In genomic region chr7:113772135-113772534, GRCm38 (mm10) we compare ENCODE assay signal across 14 mouse cellular contexts. TPM values are rescaled to one million over a fixed set of nuclear protein-coding genes. Genes with fewer than 3 reads are reported as not detected.
DNase-seq lines count a peak whose midpoint lies in the region; ATAC-seq and TF ChIP-seq lines count a peak whose summit lies in the region.
"Had no signal": no experiment of that assay in that cellular context is flagged by ENCODE, and none has a peak within 500 bp of the region (broad histone marks: within the 10 kb centered on the region; RNA-seq: fewer than 3 reads in every experiment).

No protein-coding gene starts in this region.

- peak; percentile 8 for DNase-seq in CD4-positive, CD25-positive, alpha-beta regulatory T cell, adult 2 months (ENCODE audit: low read depth, low spot score)
- DNase-seq in kidney, adult 2 months, result no peak
- DNase-seq in kidney, adult 8-10 months, result no peak
- no peak for DNase-seq in midbrain, postnatal 0 days (ENCODE audit: low spot score)
- no peak for DNase-seq in midbrain, embryonic 14.5 days
- DNase-seq in R1 (ENCODE audit: low read depth, low spot score), result peak; percentile 86
- no peak for DNase-seq in spleen, adult 18-20 months
- DNase-seq: adrenal gland, postnatal 25 days; cerebellum, adult 18-20 months had no signal

- no peaks in the 10 kb centered on the region for H3K27me3 ChIP-seq in kidney, adult 2 months (replicated peaks; ENCODE audit: control insufficient read depth, insufficient read depth, low read length)
- peaks cover 7% of the 10 kb centered on the region; the same call in 1 of the 2 replicates for H3K27me3 ChIP-seq in midbrain, postnatal 0 days (ENCODE audit: insufficient read depth, low read length)
- H3K27me3 ChIP-seq in midbrain, embryonic 14.5 days (ENCODE audit: control insufficient read depth, insufficient read depth, low read length), result peaks cover 15% of the 10 kb centered on the region
- H3K27me3 ChIP-seq: heart, embryonic 12.5 days had no signal

- 91% methylated on average over 2 of the region's 2 CpGs for whole genome bisulfite sequencing in kidney, adult 2 months
- 84% methylated on average over 2 of the region's 2 CpGs for WGBS in midbrain, postnatal 0 days
- WGBS in midbrain, embryonic 14.5 days, result 83% methylated on average over 2 of the region's 2 CpGs

- H3K27ac ChIP-seq in kidney, adult 2 months (ENCODE audit: insufficient read depth, low read depth, low read length), result no peak overlapping the region
- no peak overlapping the region for H3K27ac ChIP-seq in midbrain, postnatal 0 days (ENCODE audit: low read depth, low read length)
- H3K27ac ChIP-seq in midbrain, embryonic 14.5 days (replicated peaks; ENCODE audit: low read depth, low read length), result no peak overlapping the region
- H3K27ac ChIP-seq: hindbrain, embryonic 15.5 days; liver, embryonic 15.5 days had no signal

- no peak overlapping the region for H3K9ac ChIP-seq in midbrain, postnatal 0 days (replicated peaks; ENCODE audit: low read length, poor library complexity, severe bottlenecking)
- no peak overlapping the region for H3K9ac ChIP-seq in midbrain, embryonic 14.5 days (replicated peaks; ENCODE audit: low read length)
- H3K9ac ChIP-seq: heart, embryonic 12.5 days; hindbrain, embryonic 15.5 days; liver, embryonic 15.5 days had no signal

- no peak for TF ChIP-seq POLR2A in kidney, adult 2 months (IDR thresholded peaks at IDR 0.05; ENCODE audit: low read depth, low read length)

- ATAC-seq in CD4-positive, CD25-positive, alpha-beta regulatory T cell, adult 4 months, result no peak
- no peak for ATAC-seq in midbrain, postnatal 0 days (ENCODE audit: low FRiP score)
- ATAC-seq in midbrain, embryonic 14.5 days (ENCODE audit: low FRiP score, low TSS enrichment), result no peak

- TF ChIP-seq CTCF in kidney, adult 2 months (conservative IDR thresholded peaks at IDR 0.05; ENCODE audit: insufficient read depth, insufficient read length, low read depth, low read length), result 0 out of 2 replicates have a peak, but pooled peaks have one; percentile 6
- peak; percentile 47; the same call in 1 of the 2 replicates for TF ChIP-seq CTCF in midbrain, postnatal 0 days (IDR thresholded peaks at IDR 0.05)

- no peaks in the 10 kb centered on the region; the same call in 1 of the 2 replicates for H3K4me1 ChIP-seq in kidney, adult 2 months (ENCODE audit: control insufficient read depth, insufficient read depth, low read length)
- no peaks in the 10 kb centered on the region for H3K4me1 ChIP-seq in midbrain, postnatal 0 days (ENCODE audit: insufficient read depth, low read length)
- H3K4me1 ChIP-seq in midbrain, embryonic 14.5 days (ENCODE audit: control insufficient read depth, insufficient read depth, low read length), result peaks cover 11% of the 10 kb centered on the region
- H3K4me1 ChIP-seq: liver, embryonic 15.5 days had no signal

- H3K4me2 ChIP-seq in midbrain, postnatal 0 days (ENCODE audit: low read depth, low read length, poor library complexity, severe bottlenecking), result no peak overlapping the region
- H3K4me2 ChIP-seq in midbrain, embryonic 14.5 days (ENCODE audit: low read length), result no peak overlapping the region
- H3K4me2 ChIP-seq: heart, embryonic 12.5 days; hindbrain, embryonic 15.5 days; liver, embryonic 15.5 days had no signal

- no peak overlapping the region for H3K4me3 ChIP-seq in kidney, adult 2 months (ENCODE audit: insufficient read depth, low read depth, low read length)
- no peak overlapping the region for H3K4me3 ChIP-seq in midbrain, postnatal 0 days (ENCODE audit: low read depth, low read length)
- H3K4me3 ChIP-seq in midbrain, embryonic 14.5 days (replicated peaks; ENCODE audit: low read depth, low read length), result no peak overlapping the region
- H3K4me3 ChIP-seq: heart, embryonic 12.5 days; hindbrain, embryonic 15.5 days; liver, embryonic 15.5 days had no signal

- H3K36me3 ChIP-seq in kidney, adult 2 months (ENCODE audit: control insufficient read depth, insufficient read depth, low read length), result no peaks in the 10 kb centered on the region
- no peaks in the 10 kb centered on the region for H3K36me3 ChIP-seq in midbrain, postnatal 0 days (ENCODE audit: insufficient read depth, low read length)
- H3K36me3 ChIP-seq in midbrain, embryonic 14.5 days (ENCODE audit: control insufficient read depth, insufficient read depth, low read length), result no peaks in the 10 kb centered on the region
- H3K36me3 ChIP-seq: hindbrain, embryonic 15.5 days; liver, embryonic 15.5 days had no signal

- H3K9me3 ChIP-seq in midbrain, postnatal 0 days (ENCODE audit: low read length), result no peaks in the 10 kb centered on the region
- 0 out of 2 replicates have a peak, but pooled peaks cover 5% of the 10 kb centered on the region for H3K9me3 ChIP-seq in midbrain, embryonic 14.5 days (ENCODE audit: control insufficient read depth, low read length)
- H3K9me3 ChIP-seq: hindbrain, embryonic 15.5 days; liver, embryonic 15.5 days had no signal

RNA-seq across cellular contexts. Expression of gene Spon1, which starts 6.3 kb away (rescaled TPM):
- polyA plus RNA-seq in CD4-positive, CD25-positive, alpha-beta regulatory T cell, adult 4 months (2017; shearing (Covaris generic)), result 1 to 10 TPM; 1.1 TPM
- 20.1 and 20.2 TPM in 2 replicates for polyA plus RNA-seq in kidney, adult 2 months (2012; rRNA removed)
- total RNA-seq in midbrain, postnatal 0 days (2014; rRNA removed), result 32.9 and 35.7 TPM in 2 replicates
- polyA plus RNA-seq in midbrain, postnatal 0 days (2015; fragmentation: Nextera tagmentation; extraction: Ambion mirVana), result 39.5 and 40.2 TPM in 2 replicates
- 35.9 and 39.6 TPM in 2 replicates for polyA plus RNA-seq in midbrain, embryonic 14.5 days (2014; fragmentation: Nextera tagmentation; extraction: Ambion mirVana)
- total RNA-seq: megakaryocyte-erythroid progenitor cell, adult 5-6 weeks had no signal

Comparison
In these comparisons a context has a peak if more than half of its experiments do, and no peak if none do; other contexts are left out.
1. DNase-seq: peak in CD4-positive, CD25-positive, alpha-beta regulatory T cell, adult 2 months (single experiment) and R1 (single experiment); none in kidney, adult 2 months (single experiment), kidney, adult 8-10 months (0 of 2), midbrain, postnatal 0 days (single experiment), midbrain, embryonic 14.5 days (single experiment) and spleen, adult 18-20 months (0 of 2).
2. RNA of gene Spon1, which starts 6.3 kb away (polyA plus RNA-seq): 35.9 to 39.6 TPM in midbrain, embryonic 14.5 days, 39.5 to 40.2 TPM in midbrain, postnatal 0 days and 20.1 to 20.2 TPM in kidney, adult 2 months; 1.1 TPM in CD4-positive, CD25-positive, alpha-beta regulatory T cell, adult 4 months; every median in the first group is over 10 times any median in the second.